Mouse (Mus musculus): ENCODE results near the gene 4930564D02Rik.

The 4930564D02Rik gene

GRCm38 (mm10) chr3:105066544-105066943, at the start of gene 4930564D02Rik:
4930564D02Rik (plus strand) TSS chr3:105066844.
- in situ Hi-C loops (cut with MboI; ENCODE audit: low sequenced_read_pairs), result loop anchor here (25.0 kb wide), 1 partner anchor 304 kb away; no protein-coding TSS in a partner anchor

DNA sequence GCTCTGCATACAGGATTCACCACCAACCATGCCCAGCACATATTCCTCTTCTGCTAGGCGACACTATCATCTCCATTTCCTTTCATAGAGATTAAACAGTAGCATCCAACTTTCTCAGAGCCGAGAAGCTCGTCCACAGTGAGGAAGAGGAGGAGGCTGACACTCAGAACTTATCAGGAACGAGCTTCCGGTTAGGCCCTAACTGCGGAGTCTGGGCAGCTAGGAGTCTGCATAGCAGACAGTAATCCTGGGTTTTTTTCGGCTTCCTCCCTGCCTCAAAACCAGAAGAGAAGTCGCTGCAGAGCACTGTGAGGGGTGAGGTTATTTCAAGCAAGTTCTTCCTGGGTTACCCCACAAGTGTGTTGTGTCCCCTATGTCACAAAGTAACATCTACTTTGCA, 49.3 kb upstream of the 4930564D02Rik start:
- in situ Hi-C loops (cut with MboI; ENCODE audit: low sequenced_read_pairs), result no loop called here

DNA sequence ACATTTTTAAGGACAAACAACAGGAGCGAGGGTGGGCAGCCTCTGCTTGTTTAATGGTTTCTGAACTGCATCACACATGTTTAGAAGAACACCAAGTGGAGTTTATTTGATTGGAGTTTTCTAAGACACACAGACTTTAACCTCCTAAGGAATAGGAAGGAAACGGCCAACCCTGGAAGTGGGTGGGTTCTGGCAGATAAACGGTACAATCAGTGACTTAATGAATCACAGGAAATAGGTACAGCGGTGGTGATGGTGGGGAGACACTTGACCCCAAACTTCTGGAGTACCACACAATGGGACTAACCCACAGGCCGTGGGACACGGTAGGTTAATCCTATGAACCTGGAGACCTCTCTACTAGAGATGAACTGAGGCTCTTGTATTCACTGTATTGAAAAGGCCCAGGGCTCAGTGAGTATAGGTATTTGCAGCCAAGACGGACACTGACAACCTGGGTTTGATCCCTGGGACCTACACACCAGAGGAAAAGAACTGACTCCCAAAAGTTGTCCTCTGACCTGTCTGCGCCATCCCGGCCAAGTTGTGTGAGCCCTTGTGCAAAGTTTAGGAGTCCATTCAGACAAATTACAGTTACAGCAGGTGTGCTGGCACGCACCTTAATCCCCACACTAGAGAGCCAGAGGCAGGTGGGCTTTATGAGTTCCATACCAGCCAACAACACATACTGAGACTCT, 48.4 kb upstream of the 4930564D02Rik start:
- in situ Hi-C loops (cut with MboI; ENCODE audit: low sequenced_read_pairs), result no loop called here

GRCm38 (mm10) chr3:105018783-105019105, 47.9 kb upstream of the 4930564D02Rik start:
- in situ Hi-C loops (cut with MboI; ENCODE audit: low sequenced_read_pairs), result no loop called here

DNA sequence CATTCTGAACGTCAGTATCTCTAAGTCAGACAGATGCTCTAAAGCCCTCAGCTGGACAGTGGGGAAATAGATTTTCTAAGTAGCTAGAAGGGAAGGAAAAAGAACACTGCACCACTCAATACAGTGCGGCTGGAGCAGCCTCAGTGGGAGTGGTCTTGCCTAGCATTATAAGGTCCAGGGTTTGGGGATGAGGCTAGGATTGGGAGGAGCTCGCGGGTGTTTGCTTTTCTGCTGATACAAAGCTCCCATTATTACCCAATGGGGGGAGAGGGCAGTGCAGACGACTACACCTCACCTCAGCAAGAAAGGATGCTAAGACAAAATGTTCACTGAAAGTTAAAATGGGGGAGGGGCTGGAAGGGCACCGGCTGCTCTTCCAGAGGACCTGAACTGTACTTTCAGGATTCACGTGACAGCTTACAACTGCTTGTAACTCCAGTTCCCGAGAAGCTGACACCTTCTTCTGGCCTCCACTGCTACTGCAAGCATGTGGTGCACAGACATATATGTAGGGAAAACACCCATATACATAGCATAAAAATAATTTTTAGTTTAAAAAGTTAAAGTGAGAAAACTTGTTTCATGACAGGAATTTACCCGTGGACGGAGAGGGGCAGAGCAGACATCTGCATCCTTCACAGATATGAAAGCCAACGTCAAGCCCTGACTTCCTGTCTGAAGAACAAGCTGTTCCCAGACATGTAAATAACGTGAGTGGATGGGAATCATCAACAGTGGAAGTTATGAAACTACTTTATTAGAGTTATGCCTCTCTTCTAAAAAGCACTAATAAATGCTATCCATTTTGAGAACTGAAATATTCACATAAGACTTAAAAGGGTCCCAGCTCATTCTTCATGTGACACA, 46.6 kb upstream of the 4930564D02Rik start:
- in situ Hi-C loops (cut with MboI; ENCODE audit: low sequenced_read_pairs), result no loop called here

DNA sequence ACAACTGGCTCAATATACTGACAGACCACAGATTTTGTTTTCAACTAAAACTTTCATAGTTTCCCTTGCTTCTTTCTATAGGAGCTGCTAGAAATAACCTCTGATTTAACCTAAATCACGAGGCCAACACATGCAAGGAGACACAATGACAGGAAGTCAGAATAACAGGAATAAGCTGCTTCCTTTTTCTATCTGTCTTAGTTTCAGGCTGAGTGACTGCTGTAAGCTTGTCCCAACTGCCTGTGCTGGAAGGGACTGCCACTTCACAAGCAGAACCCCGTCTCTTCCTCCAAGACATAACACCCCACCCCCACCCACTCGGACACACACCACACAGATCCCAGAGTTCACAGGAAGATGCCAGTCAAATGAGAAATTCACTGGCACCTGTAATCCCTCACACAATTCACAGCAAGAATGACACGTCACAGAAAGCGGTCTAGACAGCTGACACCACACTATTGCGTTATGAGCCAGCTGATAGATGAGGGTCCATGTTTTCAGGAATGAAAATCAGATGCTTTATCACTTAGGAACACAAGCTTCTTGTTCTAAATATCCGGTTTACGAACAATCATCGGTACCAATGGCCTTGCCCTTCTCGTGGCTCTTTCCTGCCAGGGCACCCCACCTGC, 43.2 kb upstream of the 4930564D02Rik start:
- in situ Hi-C loops (cut with MboI; ENCODE audit: low sequenced_read_pairs), result no loop called here

- in situ Hi-C loops (cut with MboI; ENCODE audit: low sequenced_read_pairs), result no loop called here
Observed at GRCm38 (mm10) chr3:105036281-105036847, 30.3 kb upstream of the 4930564D02Rik start.

- in situ Hi-C loops (cut with MboI; ENCODE audit: low sequenced_read_pairs), result no loop called here
Observed at GRCm38 (mm10) chr3:105037240-105037770, 29.3 kb upstream of the 4930564D02Rik start.

- in situ Hi-C loops (cut with MboI; ENCODE audit: low sequenced_read_pairs), result loop anchor here (5.0 kb wide), 1 partner anchor 43 kb away; no protein-coding TSS in a partner anchor
Observed at GRCm38 (mm10) chr3:105040002-105040401, 26.6 kb upstream of the 4930564D02Rik start.

DNA sequence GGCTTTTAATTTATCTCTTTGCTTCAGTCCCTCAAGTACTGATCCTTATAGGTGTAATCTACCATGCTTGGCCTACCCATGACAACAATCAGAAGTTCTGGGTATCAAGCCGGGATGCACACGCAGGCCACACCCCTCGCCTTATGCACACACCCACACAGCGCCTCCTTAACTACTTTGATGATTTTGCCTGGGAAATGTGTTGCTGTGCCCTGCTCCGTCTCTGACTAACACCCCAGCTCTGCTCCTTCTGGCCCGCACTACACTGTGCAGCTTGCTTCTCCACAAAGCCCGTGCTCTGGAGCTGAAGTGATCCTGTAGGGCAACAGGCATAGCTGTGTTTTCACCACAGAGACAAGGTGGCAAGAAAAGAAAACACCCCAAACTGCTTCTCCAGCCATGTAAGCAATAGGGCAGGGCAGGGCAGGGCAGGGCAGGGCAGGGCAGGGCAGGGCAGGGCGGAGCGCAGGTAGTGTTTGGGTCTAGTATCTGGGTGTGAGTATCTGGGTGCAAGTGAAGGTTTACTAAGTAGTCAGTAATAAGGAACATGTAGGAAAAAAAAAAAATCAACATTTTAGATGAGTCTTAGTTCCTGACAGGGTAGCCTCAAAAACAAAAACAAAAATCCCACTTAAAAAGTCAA, 25.5 kb upstream of the 4930564D02Rik start:
- in situ Hi-C loops (cut with MboI; ENCODE audit: low sequenced_read_pairs), result loop anchor here (5.0 kb wide), 1 partner anchor 44 kb away; no protein-coding TSS in a partner anchor

DNA sequence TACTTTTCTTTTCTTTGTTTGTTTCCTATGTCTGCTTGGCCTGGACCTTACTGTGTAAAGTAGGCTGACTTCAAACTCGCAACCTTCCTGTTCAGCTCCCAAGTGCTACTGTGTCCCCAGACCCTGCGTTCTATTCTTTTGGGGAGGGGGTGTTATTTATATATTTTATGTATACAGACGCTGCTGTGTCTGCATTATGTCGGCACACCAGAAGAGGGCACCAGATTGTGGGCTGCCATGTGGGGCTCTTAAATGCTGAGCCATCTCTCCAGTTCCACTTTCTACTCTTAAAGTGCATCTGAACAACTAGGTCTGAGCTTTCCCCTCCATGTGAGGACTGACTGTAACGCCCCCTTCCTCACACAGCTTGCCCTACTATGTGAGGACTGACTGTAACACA, 22.9 kb upstream of the 4930564D02Rik start:
- in situ Hi-C loops (cut with MboI; ENCODE audit: low sequenced_read_pairs), result loop anchor here (5.0 kb wide), 1 partner anchor 46 kb away; no protein-coding TSS in a partner anchor

DNA sequence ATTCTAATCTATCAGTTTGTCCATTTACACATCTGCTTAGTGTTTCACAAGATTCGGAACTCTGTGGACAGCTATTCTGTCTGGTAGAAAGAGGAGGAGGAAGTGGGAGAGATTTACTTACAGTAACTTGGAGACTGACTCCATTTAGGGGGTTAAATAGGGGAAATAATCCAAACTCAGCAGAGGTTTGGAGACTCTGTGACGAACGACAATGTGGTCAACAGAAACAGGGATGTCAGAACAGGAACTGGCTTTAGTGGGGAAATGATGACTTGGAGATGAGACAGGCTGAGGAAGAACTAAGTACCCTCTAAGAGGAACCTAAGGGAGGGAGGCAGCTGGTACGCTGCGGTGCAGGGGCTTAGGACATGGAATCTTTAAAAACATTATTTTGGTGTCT, 19.8 kb upstream of the 4930564D02Rik start:
- in situ Hi-C loops (cut with MboI; ENCODE audit: low sequenced_read_pairs), result no loop called here

DNA sequence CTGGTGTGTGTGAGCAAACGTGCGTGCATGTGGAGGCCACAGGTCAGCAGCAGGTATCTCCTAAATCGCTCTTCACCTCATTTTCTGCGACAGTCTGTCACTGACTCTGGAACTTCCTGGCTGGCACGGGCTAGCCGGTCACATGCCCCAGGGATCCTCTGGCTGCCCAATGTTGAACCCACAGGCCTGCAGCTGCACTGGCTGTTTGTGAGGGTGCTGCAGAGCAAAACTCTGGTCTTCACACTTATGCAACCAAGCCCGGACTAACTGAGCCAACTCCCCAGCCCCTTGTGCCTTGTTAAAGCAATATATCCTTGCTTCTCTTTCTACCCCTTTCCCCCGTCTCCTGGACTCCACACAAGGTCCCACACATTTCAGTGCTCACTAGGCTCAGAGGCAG, 19.0 kb upstream of the 4930564D02Rik start:
- in situ Hi-C loops (cut with MboI; ENCODE audit: low sequenced_read_pairs), result no loop called here

DNA sequence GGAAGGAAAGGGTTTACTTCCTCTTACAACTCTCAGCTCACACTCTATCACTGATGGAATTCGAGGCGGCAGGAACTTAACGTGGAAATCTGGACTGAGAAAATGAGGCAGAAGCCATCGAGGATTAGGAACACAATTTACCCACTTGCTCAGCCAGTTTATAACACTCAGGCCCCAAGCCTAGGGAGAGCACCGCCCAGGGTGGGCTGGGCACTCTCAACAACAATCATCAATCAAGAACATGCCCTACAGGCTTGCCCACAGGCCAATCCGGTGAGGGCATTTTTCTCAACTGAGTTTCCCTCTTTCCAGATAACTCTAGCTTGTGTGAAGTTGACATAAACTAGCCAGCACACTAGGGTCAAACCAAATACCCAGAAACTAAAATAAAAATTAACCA, 16.8 kb upstream of the 4930564D02Rik start:
- in situ Hi-C loops (cut with MboI; ENCODE audit: low sequenced_read_pairs), result loop anchor here (25.0 kb wide), 1 partner anchor 288 kb away; no protein-coding TSS in a partner anchor

GRCm38 (mm10) chr3:105051103-105051502, 15.5 kb upstream of the 4930564D02Rik start:
- in situ Hi-C loops (cut with MboI; ENCODE audit: low sequenced_read_pairs), result loop anchor here (25.0 kb wide), 1 partner anchor 289 kb away; no protein-coding TSS in a partner anchor

DNA sequence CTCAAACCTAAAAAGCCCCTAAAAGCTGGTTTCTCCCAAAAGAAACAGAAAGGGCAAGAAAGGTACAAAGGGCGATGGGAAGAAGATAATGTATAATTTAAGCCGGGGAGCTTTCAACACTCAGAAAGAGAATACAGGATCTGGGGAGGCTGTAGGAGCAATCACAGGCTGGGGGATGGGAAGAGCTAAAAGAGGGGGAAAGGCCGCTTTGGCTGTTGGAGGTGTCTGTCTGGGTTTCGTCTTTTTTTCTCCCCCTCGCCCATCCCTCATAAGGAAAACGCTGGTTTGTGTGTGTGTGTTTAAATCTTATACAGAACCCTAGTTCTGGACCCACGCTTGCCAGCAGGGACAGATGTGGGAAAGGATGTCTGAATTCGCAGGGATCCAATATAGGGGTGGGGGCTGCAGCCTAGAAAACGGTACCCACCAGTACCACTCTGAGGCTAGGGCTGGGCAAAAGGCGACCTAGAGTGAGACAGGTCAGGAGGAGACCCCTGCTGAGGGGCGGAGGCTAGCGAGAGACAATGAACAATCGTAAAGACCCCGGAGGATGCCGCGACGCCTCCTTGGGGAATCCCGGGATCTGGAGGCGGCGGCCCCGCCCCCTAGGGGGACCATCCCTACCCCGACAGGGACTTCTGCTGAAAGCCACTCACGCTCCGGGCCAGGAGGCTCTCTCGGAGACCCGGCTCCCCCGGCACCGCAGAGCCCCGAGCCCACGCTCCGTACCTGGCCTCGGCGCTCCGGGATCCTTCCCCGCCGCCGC, 14.3 kb upstream of the 4930564D02Rik start:
- in situ Hi-C loops (cut with MboI; ENCODE audit: low sequenced_read_pairs), result loop anchor here (25.0 kb wide), 1 partner anchor 290 kb away; no protein-coding TSS in a partner anchor

DNA sequence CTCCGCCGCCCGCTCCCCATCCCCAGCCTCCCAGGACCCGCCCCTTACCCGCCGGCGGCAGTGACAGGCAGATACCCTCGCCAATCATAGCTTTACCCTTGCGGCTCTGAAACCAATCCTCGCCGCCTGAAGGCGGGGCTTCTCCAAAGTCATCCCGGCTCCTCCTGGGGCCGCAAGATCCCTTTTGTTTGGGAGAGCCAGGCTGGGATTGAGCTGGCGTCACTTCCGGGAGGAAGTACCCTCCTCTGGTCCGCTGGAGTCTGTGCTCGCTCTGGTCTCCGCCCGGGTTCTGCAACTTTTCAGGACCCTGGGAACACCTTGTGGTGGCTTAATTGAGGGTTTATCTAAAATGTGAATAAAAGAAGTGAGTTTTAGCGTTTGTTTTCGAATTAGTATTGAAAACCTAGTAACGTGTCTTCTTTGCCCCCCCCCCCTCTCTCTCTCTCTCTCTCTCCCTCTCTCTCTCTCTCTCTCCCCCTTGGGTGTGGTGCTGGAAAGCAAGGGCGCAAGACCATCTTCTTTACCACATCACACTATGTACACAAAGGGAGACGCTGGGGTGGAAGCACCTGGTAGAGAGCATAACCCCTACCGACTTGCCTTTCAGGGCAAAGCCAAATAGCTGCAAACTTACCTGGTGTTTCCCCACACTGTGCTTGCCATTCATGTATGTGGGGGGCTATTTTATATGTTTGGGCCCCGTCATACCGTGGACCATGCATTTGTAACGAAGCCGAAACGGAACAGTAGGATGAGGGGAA, 13.5 kb upstream of the 4930564D02Rik start, which contains the start of gene Cttnbp2nl:
Cttnbp2nl (minus strand) TSS at position 210 of the 761 bp plus-strand sequence.
- in situ Hi-C loops (cut with MboI; ENCODE audit: low sequenced_read_pairs), result loop anchor here (25.0 kb wide), 1 partner anchor 291 kb away; no protein-coding TSS in a partner anchor

GRCm38 (mm10) chr3:105053698-105054001, 13.0 kb upstream of the 4930564D02Rik start:
- in situ Hi-C loops (cut with MboI; ENCODE audit: low sequenced_read_pairs), result loop anchor here (25.0 kb wide), 1 partner anchor 291 kb away; no protein-coding TSS in a partner anchor
